Mouse (Mus musculus) MEL (cell line): ENCODE data around the gene Ryr2. TPM values are rescaled to one million over a fixed set of nuclear protein-coding genes. Genes with fewer than 3 reads are reported as not detected.

Source experiments
- DNase-seq: peaks from one replicate; pipeline ENCODE4 v3.0.0; 2011; ENCODE audit warnings: low read depth, low spot score
- H3K27ac ChIP-seq: 2 replicates; pipeline ENCODE4 v1.5.1; 2012; ENCODE audit warnings: low read depth, mild to moderate bottlenecking, control low read depth, low read length, moderate library complexity; ENCODE audit not compliant: control insufficient read depth
- H3K27me3 ChIP-seq, 2 experiments: fragments of 150-350 bp in 1 of 2; sonication (generic) in 1 of 2; 2 replicates each; pipeline ENCODE4 v1.6.1; 2012; ENCODE audit warnings: low read length in 2 of 2, mild to moderate bottlenecking in 2 of 2, improper control_type of control experiment in 1 of 2, moderate library complexity in 1 of 2; ENCODE audit not compliant: insufficient read depth in 2 of 2, control insufficient read depth in 1 of 2
- H3K36me3 ChIP-seq, 2 experiments: 2 replicates each; pipeline ENCODE4 v1.6.1; 2012 to 2014; ENCODE audit warnings: low read length in 2 of 2, improper control_type of control experiment in 1 of 2, inconsistent platforms in 1 of 2, mild to moderate bottlenecking in 1 of 2; ENCODE audit not compliant: insufficient read depth in 2 of 2, control insufficient read depth in 1 of 2
- H3K4me1 ChIP-seq, 2 experiments: fragments of 150-350 bp in 1 of 2; sonication (generic) in 1 of 2; 2 replicates each; pipeline ENCODE4 v1.6.1; 2012; ENCODE audit warnings: low read length in 2 of 2, improper control_type of control experiment in 1 of 2, mild to moderate bottlenecking in 1 of 2; ENCODE audit not compliant: insufficient read depth in 2 of 2, control insufficient read depth in 1 of 2
- H3K4me3 ChIP-seq, 2 experiments: fragments of 150-350 bp in 1 of 2; sonication (generic) in 1 of 2; 2 replicates each; pipeline ENCODE4 v1.5.1; 2012; ENCODE audit warnings: low read depth in 2 of 2, low read length in 2 of 2, mild to moderate bottlenecking in 2 of 2, moderate library complexity in 2 of 2, control low read depth in 1 of 2, improper control_type of control experiment in 1 of 2; ENCODE audit not compliant: control insufficient read depth in 1 of 2, insufficient read depth in 1 of 2
- H3K79me2 ChIP-seq: 2 replicates; pipeline ENCODE4 v1.6.1; 2012; ENCODE audit warnings: mild to moderate bottlenecking, low read length, moderate library complexity; ENCODE audit not compliant: control insufficient read depth, poor library complexity, insufficient read depth
- H3K9ac ChIP-seq: 2 replicates; pipeline ENCODE4 v1.6.1; 2012; ENCODE audit warnings: low read depth, mild to moderate bottlenecking, control low read depth, low read length, moderate library complexity; ENCODE audit not compliant: control insufficient read depth, poor library complexity, severe bottlenecking
- H3K9me3 ChIP-seq: fragments of 150-350 bp; sonication (generic); replicated peaks from 2 replicates; pipeline ENCODE4 v1.6.1; 2012; ENCODE audit warnings: mild to moderate bottlenecking, low read length, improper control_type of control experiment, moderate library complexity; ENCODE audit not compliant: insufficient read depth
- BHLHE40 ChIP-seq: IDR thresholded peaks from 2 replicates; pipeline ENCODE4 v1.6.1; 2012; ENCODE audit warnings: low read depth, mild to moderate bottlenecking, inconsistent platforms, low read length, improper control_type of control experiment, borderline replicate concordance
- CTCF ChIP-seq, 3 experiments: IDR thresholded peaks in 2 of 3; conservative IDR thresholded peaks in 1 of 3; 2 replicates each; pipeline ENCODE4 v1.5.1; 2011 to 2012; ENCODE audit warnings: low read length in 3 of 3, low read depth in 2 of 3, mild to moderate bottlenecking in 2 of 3, improper control_type of control experiment in 1 of 3, inconsistent platforms in 1 of 3, mixed read lengths in 1 of 3, moderate library complexity in 1 of 3; ENCODE audit not compliant: control insufficient read depth in 1 of 3, insufficient read depth in 1 of 3, poor library complexity in 1 of 3, severe bottlenecking in 1 of 3
- E2F4 ChIP-seq: IDR thresholded peaks from 2 replicates; pipeline ENCODE4 v1.6.1; 2011; ENCODE audit warnings: low read depth, low read length, improper control_type of control experiment, borderline replicate concordance
- ETS1 ChIP-seq: IDR thresholded peaks from 2 replicates; pipeline ENCODE4 v1.6.1; 2012; ENCODE audit warnings: low read depth, mild to moderate bottlenecking, inconsistent platforms, low read length, improper control_type of control experiment, moderate library complexity
- GABPA ChIP-seq: IDR thresholded peaks from 2 replicates; pipeline ENCODE4 v1.6.1; 2012; ENCODE audit warnings: low read depth, mild to moderate bottlenecking, inconsistent platforms, low read length, improper control_type of control experiment, moderate library complexity
- JUND ChIP-seq: IDR thresholded peaks from 2 replicates; pipeline ENCODE4 v1.6.1; 2011; ENCODE audit warnings: low read depth, mild to moderate bottlenecking, improper control_type of control experiment, low read length
- KAT2A ChIP-seq: conservative IDR thresholded peaks from 2 replicates; pipeline ENCODE4 v1.6.1; 2012; ENCODE audit warnings: low read depth, low read length, improper control_type of control experiment, inconsistent platforms
- MAFK ChIP-seq: IDR thresholded peaks from 2 replicates; pipeline ENCODE4 v1.6.1; 2011; ENCODE audit warnings: low read depth, mild to moderate bottlenecking, low read length, improper control_type of control experiment, borderline replicate concordance
- MYB ChIP-seq: IDR thresholded peaks from 2 replicates; pipeline ENCODE4 v1.6.1; 2011; ENCODE audit warnings: mild to moderate bottlenecking, low read depth, low read length, improper control_type of control experiment
- MYC ChIP-seq: IDR thresholded peaks from 2 replicates; pipeline ENCODE4 v1.6.1; 2011; ENCODE audit warnings: low read depth, mild to moderate bottlenecking, low read length, improper control_type of control experiment, moderate library complexity
- NELFE ChIP-seq: IDR thresholded peaks from 2 replicates; pipeline ENCODE4 v1.6.1; 2011; ENCODE audit warnings: low read depth, low read length, improper control_type of control experiment
- POLR2A ChIP-seq, 2 experiments: IDR thresholded peaks; 2 replicates each; pipeline ENCODE4 v1.6.1; 2011 to 2012; ENCODE audit warnings: low read length in 2 of 2, mild to moderate bottlenecking in 2 of 2, control low read depth in 1 of 2, improper control_type of control experiment in 1 of 2, low read depth in 1 of 2, moderate library complexity in 1 of 2; ENCODE audit not compliant: control insufficient read depth in 1 of 2, insufficient read depth in 1 of 2, poor library complexity in 1 of 2
- POLR2AphosphoS2 ChIP-seq: IDR thresholded peaks from 2 replicates; pipeline ENCODE4 v1.6.1; 2011; ENCODE audit warnings: low read length, improper control_type of control experiment
- USF2 ChIP-seq, 2 experiments: IDR thresholded peaks; 2 replicates each; pipeline ENCODE4 v1.6.1; 2011 to 2012; ENCODE audit warnings: improper control_type of control experiment in 2 of 2, low read length in 2 of 2, borderline replicate concordance in 1 of 2, inconsistent platforms in 1 of 2, low read depth in 1 of 2, mild to moderate bottlenecking in 1 of 2; ENCODE audit not compliant: insufficient read depth in 1 of 2
- ZC3H11A ChIP-seq: IDR thresholded peaks from 2 replicates; pipeline ENCODE4 v1.6.1; 2012; ENCODE audit warnings: low read depth, mild to moderate bottlenecking, inconsistent platforms, low read length, improper control_type of control experiment
- polyA plus RNA-seq, 2 experiments: library from polyadenylated mRNA; stranded (reverse) in 1 of 2; unstranded in 1 of 2; fragments of >175 nt in 1 of 2; fragments of >200 nt in 1 of 2; gene quantifications; 2 replicates each; pipeline versions ENCODE4 v1.2.1 to v1.2.4; 2012; ENCODE audit warnings: low replicate concordance in 2 of 2, low read depth in 1 of 2; ENCODE audit not compliant: insufficient read length in 2 of 2, insufficient read depth in 1 of 2, missing spikeins in 1 of 2
- total RNA-seq: library from RNA; depleted of rRNA; stranded (reverse); fragments of 300-350 nt; gene quantifications from 2 replicates; pipeline ENCODE4 v1.2.3, GENCODE M21; 2012

Gene Ryr2
- total and polyA plus RNA-seq, 3 experiments: 0.04 TPM; not detected in 2

GRCm38 (mm10) chr13:11926215-11926614 is 180.5 kb downstream of the Ryr2 start:
- TF ChIP-seq ZC3H11A: no peak
- peak; percentile 52; the same call in 1 of the 2 replicates for TF ChIP-seq MAFK
- TF ChIP-seq ETS1: no peak
- no peak for TF ChIP-seq KAT2A
- TF ChIP-seq GABPA: no peak
- no peak for TF ChIP-seq JUND
- no peak for TF ChIP-seq POLR2AphosphoS2
- H3K9me3 ChIP-seq: no peaks in the 10 kb centered on the region
- H3K36me3 ChIP-seq: no peaks in the 10 kb centered on the region
- H3K4me3 ChIP-seq: no peak overlapping the region
- DNase-seq: no peak
- no peaks in the 10 kb centered on the region for H3K79me2 ChIP-seq
- no peak overlapping the region for H3K27ac ChIP-seq
- H3K4me1 ChIP-seq: no peaks in the 10 kb centered on the region
- H3K9ac ChIP-seq: no peak overlapping the region
- no peaks in the 10 kb centered on the region for H3K27me3 ChIP-seq

GRCm38 (mm10) chr13:11924732-11925131 is 182.0 kb downstream of the Ryr2 start:
- no peak overlapping the region for H3K4me3 ChIP-seq

DNA sequence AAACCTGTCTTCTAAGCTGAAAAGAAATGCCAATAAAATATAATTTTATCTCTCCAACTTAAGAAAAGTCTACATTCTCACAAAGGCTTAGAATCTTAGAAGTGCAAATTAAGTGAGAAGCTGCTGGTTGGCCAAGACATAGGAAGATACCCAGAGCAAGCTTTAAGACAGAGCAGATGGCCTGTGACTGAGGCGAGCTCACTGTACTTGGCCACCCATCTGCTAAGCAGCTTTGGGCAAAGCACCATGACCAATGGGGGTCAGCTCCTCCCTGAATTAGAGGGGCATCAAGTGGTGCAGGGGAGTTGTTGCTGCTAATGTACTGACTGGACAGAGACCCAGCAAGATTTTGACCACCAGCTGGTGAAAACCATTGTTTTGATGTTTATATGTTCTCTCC is 186.2 kb downstream of the Ryr2 start:
- Histone ChIP-seq H3K4me1 (no peaks in the 10 kb centered on the region; a peak in 1 of 4 replicates), H3K36me3 (no peaks in the 10 kb centered on the region), H3K27ac (no peak overlapping the region), H3K9ac (no peak overlapping the region), H3K27me3 (no peaks in the 10 kb centered on the region), H3K79me2 (no peaks in the 10 kb centered on the region), H3K9me3 (no peaks in the 10 kb centered on the region), H3K4me3 (no peak overlapping the region)
- no peak for TF ChIP-seq NELFE
- no peak for TF ChIP-seq CTCF (IDR thresholded peaks at IDR 0.05 in 2 of 3, conservative IDR thresholded peaks at IDR 0.05 in 1 of 3; ENCODE audit: control insufficient read depth in 1 of 3, insufficient read depth in 1 of 3, low read depth in 2 of 3, low read length in 3 of 3, poor library complexity in 1 of 3, severe bottlenecking in 1 of 3)
- TF ChIP-seq E2F4: no peak
- no peak for DNase-seq

More at GRCm38 (mm10) chr13:11924732-11925131, 182.0 kb downstream of the Ryr2 start:
- Histone ChIP-seq H3K4me1 (no peaks in the 10 kb centered on the region), H3K9ac (no peak overlapping the region), H3K79me2 (no peaks in the 10 kb centered on the region), H3K36me3 (no peaks in the 10 kb centered on the region), H3K27me3 (no peaks in the 10 kb centered on the region), H3K27ac (no peak overlapping the region), H3K9me3 (no peaks in the 10 kb centered on the region)
- TF ChIP-seq BHLHE40 (no peak), JUND (no peak), MYC (no peak), KAT2A (no peak), USF2 (IDR thresholded peaks at IDR 0.05; ENCODE audit: borderline replicate concordance in 1 of 2, insufficient read depth in 1 of 2, low read depth in 1 of 2, low read length in 2 of 2) (no peak), CTCF (IDR thresholded peaks at IDR 0.05 in 2 of 3, conservative IDR thresholded peaks at IDR 0.05 in 1 of 3; ENCODE audit: control insufficient read depth in 1 of 3, insufficient read depth in 1 of 3, low read depth in 2 of 3, low read length in 3 of 3, poor library complexity in 1 of 3, severe bottlenecking in 1 of 3) (no peak), ZC3H11A (no peak), ETS1 (no peak), E2F4 (no peak), MYB (no peak), POLR2A (IDR thresholded peaks at IDR 0.05; ENCODE audit: control insufficient read depth in 1 of 2, insufficient read depth in 1 of 2, low read depth in 1 of 2, low read length in 2 of 2, poor library complexity in 1 of 2) (no peak)
- no peak for DNase-seq
